Mouse (Mus musculus): ENCODE data around the gene Marveld3. TPM values are rescaled to one million over a fixed set of nuclear protein-coding genes. Genes with fewer than 3 reads are reported as not detected.

Marveld3 gene
- total RNA-seq, 2 experiments from 2014 or later: 0.25 to 1.6 TPM

DNA sequence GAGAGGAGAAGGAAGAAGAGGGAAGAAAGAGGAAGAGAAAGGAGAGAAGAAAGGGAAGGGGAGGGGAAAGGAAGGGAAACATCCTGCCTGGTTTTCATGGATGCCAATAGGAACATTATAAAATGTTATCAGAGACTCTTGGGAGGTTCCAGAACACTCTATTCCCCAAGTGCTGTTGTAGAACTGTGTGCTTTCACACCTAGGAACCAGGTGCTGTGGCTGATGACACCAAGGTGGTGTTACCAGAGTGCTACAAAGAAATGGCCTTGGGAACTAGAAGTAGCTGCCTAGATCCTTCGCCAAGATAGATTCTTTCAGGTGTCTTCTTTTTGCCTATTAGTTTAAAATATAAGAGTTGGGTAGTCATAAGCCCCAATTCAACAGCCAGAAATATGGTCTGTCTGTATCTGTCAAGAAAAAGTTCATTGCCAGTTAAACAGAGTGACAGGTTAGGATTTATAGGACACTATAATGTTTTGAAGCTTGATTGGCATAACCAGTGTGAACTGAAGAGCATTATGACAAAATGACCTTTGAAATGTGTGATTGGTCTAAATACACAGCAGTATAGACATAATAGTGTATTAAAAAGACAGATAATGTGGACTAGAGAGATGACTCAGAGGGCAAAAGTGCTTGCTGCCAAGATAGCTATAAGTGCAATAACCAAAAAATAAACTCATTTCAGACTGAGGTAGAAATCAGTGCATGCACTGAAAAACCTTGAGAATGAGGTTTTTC, 56.9 kb downstream of the Marveld3 start:
- no peak for DNase-seq (ENCODE audit: low spot score in 2 of 2)

DNA sequence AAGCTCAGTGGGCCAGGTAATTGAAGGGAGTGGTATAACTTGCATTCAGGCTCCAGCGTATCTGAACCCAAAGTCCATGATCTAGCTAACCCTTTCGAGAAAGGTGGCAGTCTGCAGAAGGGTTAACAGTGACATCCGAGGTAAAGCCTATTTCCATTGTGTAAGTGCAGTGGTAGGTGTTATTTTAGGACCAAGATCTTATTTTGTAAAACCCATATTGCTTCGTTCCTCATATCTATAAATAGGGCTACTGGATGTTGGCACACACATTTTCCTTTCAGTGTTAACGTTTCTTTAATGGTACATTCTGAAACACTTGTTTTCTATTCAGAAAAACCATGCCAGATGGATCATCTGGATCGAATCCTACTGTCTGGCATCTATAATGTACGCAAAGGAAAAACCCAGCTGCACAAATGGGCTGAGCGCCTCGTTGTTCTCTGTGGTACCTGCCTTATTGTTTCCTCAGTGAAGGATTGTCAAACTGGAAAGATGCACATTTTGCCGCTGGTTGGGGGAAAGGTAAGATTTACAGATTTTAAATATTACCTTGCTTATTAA, 58.0 kb downstream of the Marveld3 start:
- DNase-seq (ENCODE audit: low spot score in 2 of 2): no peak

DNA sequence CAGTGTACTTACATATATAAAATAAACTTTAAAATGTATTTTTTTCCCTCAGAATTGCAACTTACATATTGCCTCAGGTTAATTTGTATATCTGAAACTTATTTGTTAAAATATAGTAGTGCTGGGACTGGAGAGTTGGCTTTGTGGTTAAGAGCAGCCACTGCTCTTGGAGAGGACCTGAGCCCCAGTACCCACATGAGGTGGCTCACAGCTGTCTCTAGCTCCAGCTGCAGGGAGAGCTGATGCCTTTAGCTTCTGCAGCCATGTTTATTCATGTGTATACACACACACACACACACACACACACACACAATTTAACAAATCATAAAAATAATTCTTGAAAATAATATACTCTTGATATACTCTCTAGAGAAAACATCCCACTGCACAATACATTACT, 59.6 kb downstream of the Marveld3 start:
- no peak for DNase-seq (ENCODE audit: low spot score in 2 of 2)

Other genes with a start within 250 kb of the Marveld3 start
- gene Atxn1l, start 224.5 kb downstream of the Marveld3 start, total RNA-seq (2021): 10 to 100 TPM; 57.5 to 61.5 TPM
- gene Ap1g1, start 183.6 kb downstream of the Marveld3 start, total RNA-seq (2021): 10 to 100 TPM; 88.5 to 90.0 TPM
- 10 to 100 TPM; 11.3 to 12.2 TPM for gene Phlpp2, start 93.7 kb downstream of the Marveld3 start, total RNA-seq (2021)
- 1 to 10 TPM in 1 of 2 experiments, under 1 TPM in 1; 0.48 to 8.8 TPM for gene Tat, start 28.2 kb upstream of the Marveld3 start, total RNA-seq (2021)
- gene Chst4, start 77.5 kb upstream of the Marveld3 start, total RNA-seq (2021): 1 to 10 TPM; 1.6 to 2.3 TPM
- 10 to 100 TPM in 1 of 2 experiments, 1 to 10 TPM in 1; 8.2 to 10.8 TPM for gene Zfp612, start 117.5 kb upstream of the Marveld3 start, total RNA-seq (2021)
- gene Gm21964, start 139.0 kb upstream of the Marveld3 start, total RNA-seq (2021): not detected
- gene Gm17720, start 140.6 kb upstream of the Marveld3 start, total RNA-seq (2021): not detected
- 1 to 10 TPM in 1 of 2 experiments, not detected in 1; 1.4 TPM for gene Calb2, start 206.0 kb upstream of the Marveld3 start, total RNA-seq (2021)

Measured in adrenal gland, postnatal 4 days (tissue).